Mouse (Mus musculus): ENCODE results near the gene Tnf. TPM values are rescaled to one million over a fixed set of nuclear protein-coding genes. Genes with fewer than 3 reads are reported as not detected.
"Not testable (repeated sequence)": the region's sequence is repeated elsewhere in the genome, so short reads cannot be mapped to it uniquely, and the experiment has no call there.

The Tnf gene
- total RNA-seq, 2 experiments from 2014 or later: 0.52 TPM; not detected in 1

- intact Hi-C loops (cut with DNase I): loop anchor here (5.0 kb wide), 1 partner anchor 68 kb away; no protein-coding TSS in a partner anchor
- peak; percentile 45 for DNase-seq
Observed at GRCm38 (mm10) chr17:35234903-35235302, 33.1 kb upstream of the Tnf start.

DNA sequence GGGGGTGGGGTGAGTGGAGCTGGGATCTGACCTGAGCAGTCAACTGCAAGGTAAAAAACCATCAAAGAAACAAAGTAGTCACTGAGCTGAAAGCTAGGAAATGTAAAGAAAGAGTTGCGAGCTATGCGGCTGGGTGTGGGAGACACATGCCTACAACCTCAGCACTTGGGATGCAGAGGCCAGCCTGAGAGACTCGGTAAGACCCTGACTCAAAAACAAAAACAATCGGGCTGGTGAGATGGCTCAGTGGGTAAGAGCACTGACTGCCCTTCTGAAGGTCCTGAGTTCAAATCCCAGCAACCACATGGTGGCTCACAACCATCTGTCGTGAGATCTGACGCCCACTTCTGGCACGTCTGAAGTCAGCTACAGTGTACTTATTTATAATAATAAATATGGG is 32.3 kb upstream of the Tnf start:
- intact Hi-C loops (cut with DNase I): loop anchor here (5.0 kb wide), 1 partner anchor 67 kb away; no protein-coding TSS in a partner anchor

DNA sequence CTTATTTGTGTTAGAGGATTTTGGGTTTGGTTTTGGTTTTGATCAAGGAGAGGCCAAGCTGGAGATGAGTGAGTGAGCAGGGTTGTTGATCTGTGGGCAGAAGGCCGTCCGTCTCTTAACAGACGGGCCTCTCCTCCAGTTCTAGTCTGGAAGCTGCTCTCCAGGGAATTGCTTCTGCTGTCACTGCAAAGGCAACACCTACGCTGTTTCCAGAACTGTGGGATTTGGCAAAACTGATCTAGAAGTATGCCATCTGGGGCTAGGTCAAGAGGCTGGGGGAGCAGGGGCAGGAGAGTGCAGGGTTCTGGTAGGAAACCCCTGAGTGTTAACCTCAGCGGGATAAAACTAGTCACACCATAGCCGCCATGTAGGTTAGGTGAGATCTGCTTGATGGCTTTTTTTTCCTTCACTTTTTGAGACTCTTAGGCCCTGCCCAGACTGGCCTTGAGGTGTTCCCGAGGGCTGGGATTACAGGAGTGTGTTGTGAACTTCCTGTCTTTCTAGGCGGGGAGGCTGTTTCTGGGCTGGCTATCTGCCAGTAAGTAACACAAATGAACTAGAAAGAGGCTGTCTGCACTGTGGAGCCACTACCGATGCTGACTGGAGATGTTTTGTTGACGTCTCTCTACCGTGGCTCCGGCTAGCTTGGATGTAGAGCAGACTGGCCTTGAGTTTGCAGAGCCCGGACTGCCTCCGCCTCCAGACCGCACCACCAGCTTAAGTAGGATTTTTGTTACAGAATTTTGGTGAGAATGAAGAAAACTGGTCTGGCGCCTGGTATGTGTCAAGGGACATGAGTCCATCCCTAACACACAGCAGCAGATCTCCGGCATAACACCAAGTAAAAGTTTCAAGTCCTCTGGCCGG is 31.5 kb upstream of the Tnf start, which contains the start of gene Atp6v1g2:
Gene Atp6v1g2 (plus strand): TSS at position 547 of the 867 bp plus-strand sequence.
- no peak for DNase-seq

More for the DNA sequence above, 32.3 kb upstream of the Tnf start:
- not testable (repeated sequence) for DNase-seq

DNA sequence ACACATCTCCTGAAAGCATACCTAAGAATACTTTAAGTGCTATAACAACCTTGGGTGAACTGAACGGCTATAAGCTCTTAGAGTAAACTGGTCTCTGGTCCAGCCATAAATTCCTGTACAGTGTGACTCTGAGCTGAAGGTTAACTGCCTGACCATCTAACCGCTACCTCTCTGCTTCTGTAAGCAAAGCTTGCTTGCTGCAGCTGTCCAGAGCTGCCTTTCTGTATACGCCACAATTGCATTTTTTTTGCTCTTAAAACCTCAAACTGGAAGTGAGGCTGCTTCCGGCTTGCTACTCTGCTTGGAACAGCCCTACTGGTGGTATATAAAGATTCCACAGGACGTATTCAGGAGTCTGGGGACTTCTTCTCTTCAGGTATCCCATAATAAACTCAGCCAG is 30.9 kb upstream of the Tnf start:
- intact Hi-C loops (cut with DNase I): loop anchor here (5.0 kb wide), 1 partner anchor 65 kb away; no protein-coding TSS in a partner anchor
- DNase-seq: no peak

More for the DNA sequence above, 31.5 kb upstream of the Tnf start, which contains the start of gene Atp6v1g2:
- intact Hi-C loops (cut with DNase I): loop anchor here (5.0 kb wide), 1 partner anchor 66 kb away; no protein-coding TSS in a partner anchor

DNA sequence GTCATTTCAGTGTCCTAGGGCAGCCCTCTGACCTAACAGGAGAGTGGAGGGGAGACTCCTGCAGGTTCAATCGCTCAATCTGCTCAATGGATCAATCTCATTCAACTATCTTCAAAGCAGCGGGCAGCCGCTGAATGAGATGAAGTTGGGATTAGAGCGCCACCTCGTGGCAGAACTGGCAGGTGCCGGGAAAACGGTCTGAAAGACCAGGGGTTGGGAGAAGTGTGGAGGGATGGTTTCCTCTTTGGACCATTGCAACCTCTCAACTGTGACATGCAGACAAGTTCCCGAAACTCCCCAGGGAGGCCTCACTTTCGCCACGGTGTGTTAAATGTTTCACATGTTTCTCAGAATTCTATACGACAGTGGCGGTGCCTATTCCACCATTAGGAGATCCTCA is 30.2 kb upstream of the Tnf start:
- DNase-seq: peak; percentile 87
- intact Hi-C loops (cut with DNase I): loop anchor here (5.0 kb wide), 1 partner anchor 65 kb away; no protein-coding TSS in a partner anchor

- intact Hi-C loops (cut with DNase I): loop anchor here (5.0 kb wide), 1 partner anchor 64 kb away; no protein-coding TSS in a partner anchor
- DNase-seq: no peak
Observed at GRCm38 (mm10) chr17:35231022-35231421, 29.2 kb upstream of the Tnf start.

DNA sequence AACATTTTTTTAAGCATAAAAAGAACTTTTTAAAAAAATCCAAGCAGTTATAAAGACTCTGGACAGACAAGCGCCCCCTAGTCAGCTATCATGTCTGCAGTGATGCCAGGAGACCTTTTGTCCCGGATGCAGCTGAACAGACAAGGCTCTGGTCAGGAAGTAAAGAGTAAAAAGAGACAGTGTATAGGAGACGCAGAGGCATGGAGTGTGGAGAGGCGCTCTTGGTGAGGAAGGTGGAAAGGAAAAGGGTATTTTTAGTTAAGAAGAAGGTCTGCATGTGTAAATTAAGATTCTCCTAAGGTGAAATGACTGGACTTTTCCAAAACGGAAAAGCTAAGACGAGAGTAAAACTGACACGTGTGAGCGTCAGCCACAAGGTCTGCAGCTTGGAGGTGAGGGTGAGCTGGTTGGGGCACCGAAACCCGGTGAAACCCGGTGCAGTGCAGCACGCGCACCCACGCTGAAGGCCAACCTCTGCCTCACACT is 24.8 kb upstream of the Tnf start:
- DNase-seq: no peak
- intact Hi-C loops (cut with DNase I): no loop called here

- intact Hi-C loops (cut with DNase I): no loop called here
Observed at GRCm38 (mm10) chr17:35225456-35225855, 23.6 kb upstream of the Tnf start.

GRCm38 (mm10) chr17:35224641-35225040 is 22.8 kb upstream of the Tnf start:
- intact Hi-C loops (cut with DNase I): no loop called here
- DNase-seq: no peak

More at GRCm38 (mm10) chr17:35225456-35225855, 23.6 kb upstream of the Tnf start:
- no peak for DNase-seq

- intact Hi-C loops (cut with DNase I): no loop called here
- no peak for DNase-seq
Observed at GRCm38 (mm10) chr17:35222299-35222698, 20.5 kb upstream of the Tnf start.

- no peak for DNase-seq
- intact Hi-C loops (cut with DNase I): no loop called here
Observed at GRCm38 (mm10) chr17:35220156-35220952, 18.5 kb upstream of the Tnf start, which contains the start of gene Gm16181. Gm16181 (plus strand) TSS chr17:35220834.

DNA sequence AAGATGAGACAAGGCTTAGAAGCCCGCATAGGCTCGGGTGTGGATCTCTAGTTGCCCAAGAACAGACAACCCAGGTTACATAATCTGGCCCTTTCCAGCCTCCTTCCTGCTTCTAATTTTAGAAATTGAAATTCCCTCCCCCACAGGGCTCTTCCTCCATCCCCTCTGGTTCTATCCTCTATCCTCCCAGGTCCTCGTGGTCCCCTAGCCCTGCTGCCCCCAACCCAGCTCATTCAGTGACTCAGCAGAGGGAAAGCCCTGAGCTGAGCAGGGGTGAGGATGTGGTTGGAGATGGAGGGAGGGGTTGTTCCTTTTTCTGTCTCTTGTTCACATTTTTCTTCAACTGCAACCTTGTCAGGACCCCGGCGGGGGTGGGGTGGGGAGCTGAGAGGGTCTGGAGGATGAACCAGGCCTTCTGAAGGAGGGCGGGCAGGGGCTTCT is 17.8 kb upstream of the Tnf start:
- intact Hi-C loops (cut with DNase I): no loop called here
- DNase-seq: no peak

DNA sequence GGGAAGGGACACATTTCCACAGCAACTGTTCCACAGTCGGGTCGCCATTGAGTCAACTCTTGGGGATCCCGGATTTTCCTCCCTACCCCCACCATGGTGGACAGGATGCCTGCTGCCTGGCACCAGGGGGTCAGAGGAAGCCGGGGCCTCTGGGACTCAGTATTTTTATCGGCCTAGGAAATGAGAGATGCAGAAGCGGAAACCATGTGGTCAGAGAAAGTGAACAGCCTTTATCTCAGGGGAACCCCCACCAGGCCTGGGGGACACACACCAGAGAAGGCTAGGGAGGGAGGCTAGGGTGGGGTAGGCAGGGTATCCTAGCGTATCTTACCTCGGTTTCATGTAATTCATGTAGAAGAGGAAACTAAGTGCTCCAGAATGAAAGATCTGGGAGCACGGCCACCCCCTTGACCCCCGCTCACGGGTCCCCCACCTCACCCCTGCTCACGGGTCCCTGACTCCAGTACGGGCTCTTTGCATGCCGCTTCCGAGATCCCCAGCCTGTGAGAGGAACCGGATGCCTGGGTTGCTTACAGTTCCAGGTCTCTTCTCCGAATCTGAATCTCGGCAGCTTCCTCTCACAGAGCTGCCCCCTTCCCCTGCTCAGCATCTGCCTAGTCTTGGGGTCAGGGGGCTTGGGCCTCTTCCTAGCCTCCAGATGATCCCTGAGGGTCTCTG is 16.8 kb upstream of the Tnf start:
- intact Hi-C loops (cut with DNase I): no loop called here
- DNase-seq: no peak

DNA sequence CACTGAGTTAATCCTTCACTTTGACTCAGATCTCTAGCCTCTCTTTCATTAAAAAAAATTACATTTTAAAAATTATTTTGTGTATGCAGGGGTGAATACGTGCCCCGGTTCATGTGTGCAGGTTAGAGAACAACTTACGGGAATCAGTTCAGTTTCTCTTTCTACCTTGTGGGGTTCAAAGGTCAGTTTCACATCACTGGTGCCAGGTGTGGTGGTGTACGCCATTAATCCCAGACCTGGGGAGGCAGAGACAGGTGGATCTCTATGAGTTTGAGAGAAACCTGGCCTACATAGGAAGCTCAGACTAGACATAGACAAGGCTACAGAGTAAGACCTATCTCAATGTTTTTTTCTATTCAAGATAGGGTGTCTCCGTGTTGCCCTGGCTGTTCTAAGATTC is 11.3 kb upstream of the Tnf start:
- intact Hi-C loops (cut with DNase I): no loop called here

DNA sequence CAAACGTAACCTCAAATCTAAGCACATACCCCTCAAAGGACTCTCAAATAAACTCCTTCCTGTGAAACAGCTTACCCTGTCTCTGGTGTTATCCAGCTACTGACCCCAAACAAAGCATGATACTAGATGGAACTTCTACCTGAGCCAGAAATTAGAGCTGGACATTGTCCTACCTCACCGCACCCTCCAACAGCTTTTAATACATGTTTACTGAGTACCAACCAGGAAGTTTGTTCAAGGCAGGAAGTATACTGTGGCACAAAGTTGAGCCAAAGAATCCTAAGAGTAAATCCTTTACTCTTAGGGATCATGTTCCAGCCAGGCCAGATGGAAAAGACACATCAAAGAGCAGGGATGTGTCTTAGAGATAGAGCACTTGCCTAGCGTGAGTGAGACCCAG is 8.8 kb upstream of the Tnf start:
- DNase-seq: no peak
- intact Hi-C loops (cut with DNase I): no loop called here

More for the DNA sequence above, 11.3 kb upstream of the Tnf start:
- DNase-seq: no peak

GRCm38 (mm10) chr17:35209785-35210535 is 8.2 kb upstream of the Tnf start:
- intact Hi-C loops (cut with DNase I): no loop called here
- DNase-seq: no peak

- intact Hi-C loops (cut with DNase I): no loop called here
- DNase-seq: no peak
Observed at GRCm38 (mm10) chr17:35205380-35205769, 3.6 kb upstream of the Tnf start.

- no peak for DNase-seq
- intact Hi-C loops (cut with DNase I): no loop called here
Observed at GRCm38 (mm10) chr17:35204494-35205379, 2.9 kb upstream of the Tnf start, which contains the start of gene Lta. Lta (minus strand) TSS chr17:35205351.
